Mouse (Mus musculus) c-Kit-positive CD71-positive TER-119-negative erythroid progenitor cells, embryonic 14.5 days (primary cell): ENCODE results near the gene Wbp2.
A peak's percentile ranks its signal among the peaks of the same experiment; 100 is the strongest.

Source experiments
- DNase-seq: peaks from one replicate; pipeline ENCODE4 v3.0.0-alpha.2; 2013; ENCODE audit warnings: low read depth

Wbp2 gene

DNA sequence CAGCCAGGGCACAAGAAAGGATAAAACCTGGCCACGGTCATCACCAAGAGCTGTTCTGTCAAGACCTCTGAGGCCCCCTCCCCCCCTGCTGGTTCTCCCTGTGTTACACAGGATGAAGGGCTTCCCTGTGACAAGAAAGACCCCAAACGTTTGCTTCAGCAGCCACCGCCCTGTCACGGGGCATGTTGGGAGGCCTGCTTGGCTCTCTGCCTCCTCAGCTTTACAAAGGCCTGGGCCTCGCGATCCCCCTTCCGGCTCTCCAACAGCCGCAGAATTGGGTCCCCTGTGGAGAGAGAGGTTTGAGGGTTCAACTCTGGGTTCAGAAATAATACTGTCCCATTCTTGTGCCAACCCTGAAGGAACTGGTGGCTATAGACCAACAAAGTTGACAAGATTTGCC lies 24.3 kb downstream of the Wbp2 start:
- DNase-seq, result no peak

- DNase-seq, result no peak
Measured at GRCm38 (mm10) chr11:116061641-116062415, 25.0 kb downstream of the Wbp2 start.

DNA sequence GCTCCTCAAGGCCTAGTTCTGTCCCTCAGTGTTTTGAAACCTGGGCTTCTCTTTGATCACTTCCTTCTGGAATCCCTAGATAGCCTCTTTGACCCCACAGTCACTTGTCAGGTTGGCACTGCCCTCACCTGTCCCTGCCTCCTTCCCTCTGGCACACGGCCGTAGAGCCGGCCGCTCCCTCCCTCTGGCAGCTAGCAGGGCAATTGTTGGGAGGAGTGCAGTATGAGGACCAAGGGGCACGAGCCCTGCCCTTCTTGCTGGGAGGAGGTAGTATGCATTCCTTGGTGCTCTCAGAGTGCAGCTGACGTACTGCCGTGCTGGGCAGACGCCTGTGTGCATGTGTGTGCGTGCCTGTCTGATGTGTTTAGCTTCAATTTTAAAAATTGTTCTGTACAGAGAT lies 26.2 kb downstream of the Wbp2 start:
- DNase-seq, result no peak

DNA sequence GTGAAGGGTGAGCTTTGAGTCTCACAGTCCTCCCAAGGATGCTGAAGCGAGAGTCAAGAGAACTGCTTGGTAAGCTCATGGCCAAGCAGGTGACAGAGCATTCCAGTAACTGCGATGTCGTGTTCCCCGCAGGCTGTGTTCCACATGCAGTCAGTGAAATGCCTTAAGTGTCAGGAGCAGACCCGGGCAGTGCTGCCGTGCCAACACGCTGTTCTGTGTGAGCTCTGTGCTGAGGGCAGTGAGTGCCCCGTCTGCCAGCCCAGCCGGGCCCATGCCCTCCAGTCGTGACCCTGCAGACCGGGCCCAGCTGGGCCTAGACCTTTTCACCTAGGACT lies 27.1 kb downstream of the Wbp2 start:
- DNase-seq, result no peak

- no peak for DNase-seq
Measured at GRCm38 (mm10) chr11:116058868-116059690, 27.7 kb downstream of the Wbp2 start.

GRCm38 (mm10) chr11:116058022-116058614 lies 28.7 kb downstream of the Wbp2 start:
- DNase-seq, result no peak

DNA sequence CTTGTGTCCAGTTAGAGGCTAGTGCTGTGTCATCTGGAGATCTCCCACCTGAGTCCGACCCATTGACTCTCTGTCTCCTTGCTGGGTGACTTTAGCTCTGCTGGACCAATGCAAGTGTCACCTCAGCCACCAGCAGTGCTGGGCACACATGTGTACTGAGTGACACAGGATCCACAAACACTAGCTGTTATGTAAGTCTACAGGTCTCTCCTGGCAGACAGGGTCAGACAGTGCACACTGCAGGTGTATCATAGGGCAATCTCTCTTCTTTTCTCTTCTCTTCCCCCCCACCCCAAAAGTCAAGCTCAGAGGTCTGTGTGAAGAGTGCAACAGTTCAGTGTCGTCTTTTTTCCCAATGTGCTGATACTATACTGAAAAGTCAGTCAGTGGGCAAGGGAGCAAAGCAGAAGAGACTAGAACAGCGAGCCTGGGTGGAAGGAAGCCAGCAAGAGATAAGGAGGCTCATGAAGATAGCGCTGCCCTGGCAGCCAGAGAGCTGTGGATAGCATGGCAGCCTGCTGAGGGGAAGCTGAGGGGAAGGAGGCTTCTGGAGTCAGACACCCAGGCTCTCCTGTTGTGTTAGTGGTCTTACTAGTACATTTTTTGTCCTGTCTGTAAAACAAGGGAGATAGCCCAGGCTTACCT lies 29.4 kb downstream of the Wbp2 start:
- DNase-seq, result peak; percentile 56

GRCm38 (mm10) chr11:116055873-116056272 lies 30.9 kb downstream of the Wbp2 start:
- DNase-seq, result no peak

GRCm38 (mm10) chr11:116053510-116054229 lies 33.1 kb downstream of the Wbp2 start:
- no peak for DNase-seq

DNA sequence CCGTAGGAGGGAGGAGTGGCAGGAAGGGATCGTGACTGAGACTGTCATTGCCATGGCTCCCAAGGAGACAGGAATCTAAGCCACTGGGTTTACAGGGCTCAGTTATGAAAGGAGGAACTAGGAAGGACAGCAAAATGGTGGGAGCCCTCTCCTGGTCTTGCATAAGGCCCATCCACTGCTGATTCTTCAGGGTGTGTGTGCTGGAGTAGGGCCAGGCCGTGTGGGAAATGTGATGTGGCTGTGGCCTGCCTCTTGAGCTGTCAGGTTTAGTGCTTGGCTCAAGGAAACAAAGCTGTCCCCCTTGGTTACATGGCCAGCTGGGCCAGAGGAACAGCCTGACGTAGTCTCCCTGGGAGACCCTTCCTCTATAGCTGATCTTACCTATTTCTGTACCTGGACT lies 36.6 kb downstream of the Wbp2 start:
- no peak for DNase-seq

DNA sequence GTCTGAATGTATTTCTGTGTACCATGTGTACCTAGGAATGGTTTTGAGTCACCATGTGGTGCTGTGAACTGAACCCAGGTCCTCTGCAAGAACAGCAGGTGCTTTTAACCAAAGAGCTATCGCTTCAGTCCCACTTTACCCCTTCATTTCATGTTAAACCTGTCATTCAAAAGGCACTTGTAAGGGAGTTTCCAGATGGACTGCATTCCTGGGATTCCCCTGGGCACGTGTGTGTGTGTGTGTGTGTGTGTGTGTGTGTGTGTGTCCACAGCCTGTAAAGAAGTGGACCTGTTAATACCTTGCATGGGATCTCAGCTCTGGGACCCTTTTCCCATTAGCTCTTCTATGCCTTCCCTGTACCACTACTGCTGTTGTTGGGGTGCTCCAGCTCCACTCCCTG lies 37.2 kb downstream of the Wbp2 start:
- DNase-seq, result no peak

DNA sequence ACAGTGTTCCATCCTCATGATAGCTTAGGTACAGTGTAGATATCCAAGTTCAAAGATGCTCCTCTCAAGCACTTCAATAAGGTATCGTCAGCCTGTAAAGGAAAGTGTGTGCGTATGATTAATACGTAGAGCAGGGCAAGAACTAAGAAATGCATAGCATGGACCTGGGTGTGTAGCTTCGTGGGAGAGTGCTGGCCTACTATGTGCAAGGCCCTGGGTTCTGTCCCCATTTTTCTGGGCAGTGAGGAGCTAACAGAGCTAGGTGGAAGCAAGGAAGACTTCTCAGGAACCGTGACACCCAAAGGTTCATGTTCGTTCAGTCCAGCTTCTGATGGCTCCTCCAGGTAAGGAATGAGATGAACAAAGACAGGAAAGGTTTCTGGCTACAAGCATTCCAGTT lies 41.6 kb downstream of the Wbp2 start:
- no peak for DNase-seq

DNA sequence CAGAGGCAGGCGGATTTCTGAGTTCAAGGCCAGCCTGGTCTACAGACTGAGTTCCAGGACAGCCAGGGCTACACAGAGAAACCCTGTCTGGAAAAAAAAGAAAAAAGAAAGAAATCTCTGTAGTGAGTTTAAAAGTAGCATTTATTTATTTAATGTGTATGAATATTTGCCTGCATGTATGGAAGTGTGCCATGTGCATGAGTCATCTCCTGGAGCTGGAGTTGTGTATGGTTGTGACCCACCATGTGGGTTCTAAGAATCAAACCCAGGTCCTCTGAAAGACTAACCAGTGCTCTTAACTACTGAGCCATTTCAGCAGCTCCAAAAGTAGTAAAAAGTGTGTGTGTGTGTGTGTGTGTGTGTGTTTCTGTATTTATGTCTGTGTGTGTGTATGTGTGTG lies 43.5 kb downstream of the Wbp2 start:
- no peak for DNase-seq

GRCm38 (mm10) chr11:116042372-116043138 lies 44.2 kb downstream of the Wbp2 start:
- DNase-seq, result no peak

DNA sequence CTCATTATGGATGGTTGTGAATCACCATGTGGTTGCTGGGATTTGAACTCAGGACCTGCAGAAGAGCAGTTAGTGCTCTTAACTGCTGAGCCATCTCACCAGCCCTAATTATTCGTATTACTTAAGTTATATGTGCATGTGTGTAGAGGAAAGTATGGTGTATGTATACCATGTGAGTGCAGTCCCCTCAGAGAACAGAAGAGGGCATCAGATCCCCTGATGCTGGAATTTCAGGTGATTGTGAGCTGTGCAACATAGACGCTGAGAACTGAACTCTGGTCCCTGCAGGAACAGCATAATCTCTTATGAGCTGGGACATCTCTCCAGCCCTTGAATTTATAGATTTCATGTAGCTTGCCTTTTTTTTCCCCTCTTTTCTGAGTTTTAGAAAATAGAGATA lies 45.0 kb downstream of the Wbp2 start:
- no peak for DNase-seq

- DNase-seq, result no peak
Measured at GRCm38 (mm10) chr11:116040593-116040992, 46.2 kb downstream of the Wbp2 start.

GRCm38 (mm10) chr11:116037826-116038225 lies 49.0 kb downstream of the Wbp2 start:
- DNase-seq, result no peak

- no peak for DNase-seq
Measured at GRCm38 (mm10) chr11:116036671-116037070, 50.1 kb downstream of the Wbp2 start.

DNA sequence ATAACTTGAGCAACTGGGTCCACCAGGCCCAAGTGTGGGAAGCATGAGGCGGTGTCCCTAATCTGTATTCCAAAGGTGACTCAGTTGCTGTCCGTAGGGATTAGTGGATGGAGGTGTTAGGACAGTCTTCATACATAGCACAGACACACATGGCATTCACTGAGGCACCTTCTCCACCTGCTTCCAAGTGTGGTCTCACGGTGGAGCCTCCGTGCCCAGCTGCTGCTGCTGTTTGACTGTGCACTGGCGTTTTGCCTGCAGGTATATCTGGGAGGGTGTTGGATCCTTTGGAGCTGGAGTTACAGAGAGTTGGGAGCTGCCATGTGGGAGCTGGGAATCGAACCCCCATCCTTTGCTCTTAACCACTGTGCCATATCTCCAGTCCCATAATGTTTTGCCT lies 52.2 kb downstream of the Wbp2 start:
- no peak for DNase-seq

DNA sequence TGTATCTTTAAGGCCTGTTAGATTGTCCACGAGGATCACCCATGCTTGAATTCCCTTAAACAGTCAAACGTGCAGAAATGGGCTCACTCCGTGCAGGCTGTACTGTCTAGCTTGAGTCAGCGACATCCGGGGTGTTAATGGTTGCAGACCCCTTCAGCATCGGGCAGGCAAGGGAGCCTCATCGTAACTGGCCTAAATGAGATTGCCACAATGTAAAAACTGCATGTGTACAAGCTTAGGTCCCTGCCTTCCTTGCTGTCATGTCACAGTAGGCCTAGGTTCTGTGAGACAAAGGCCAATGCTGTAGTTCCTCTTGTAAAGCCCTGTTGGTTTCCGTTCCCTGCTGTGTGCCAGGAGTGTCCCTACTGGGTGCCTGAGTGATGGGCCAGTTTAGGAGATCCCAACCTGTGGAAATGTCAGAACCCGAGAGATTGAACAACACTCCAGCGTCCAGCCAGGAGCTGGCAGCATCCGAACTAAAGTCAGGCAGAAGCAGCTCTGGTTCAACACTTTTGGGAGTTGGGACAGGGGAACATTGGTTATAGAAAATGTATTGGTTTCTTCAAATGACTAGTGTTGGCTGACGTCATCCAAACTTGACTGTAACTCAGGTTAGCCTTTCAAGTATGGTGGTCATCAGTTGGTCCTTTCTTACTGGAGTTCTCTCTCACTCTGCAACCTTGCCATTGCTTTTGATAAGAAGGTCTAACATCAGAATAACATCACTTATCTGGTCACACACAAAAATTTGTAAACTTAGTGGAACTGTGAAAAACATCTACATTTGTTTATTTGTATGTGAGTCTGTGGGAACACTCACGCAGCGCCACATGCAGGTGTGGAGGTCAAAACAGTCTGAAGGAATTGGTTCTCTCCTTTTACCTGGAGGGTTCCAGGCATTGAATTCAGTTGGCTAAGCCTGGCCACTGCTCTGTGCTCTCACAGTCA lies 55.6 kb downstream of the Wbp2 start:
- peak; percentile 34 for DNase-seq
